ENCODE assay signal across 18 mouse cellular contexts in genomic region chr17:12256142-12256541, GRCm38 (mm10).
DNase-seq lines count a peak whose midpoint lies in the region; ATAC-seq and TF ChIP-seq lines count a peak whose summit lies in the region.
"Had no signal": no experiment of that assay in that cellular context is flagged by ENCODE, and none has a peak within 500 bp of the region (broad histone marks: within the 10 kb centered on the region; RNA-seq: fewer than 3 reads in every experiment).

No protein-coding gene starts in this region.

- H3K4me1 ChIP-seq in heart, embryonic 11.5 days (ENCODE audit: control insufficient read depth, insufficient read depth, low read length) = no peaks in the 10 kb centered on the region
- 0 out of 2 replicates have a peak, but pooled peaks cover 4% of the 10 kb centered on the region for H3K4me1 ChIP-seq in heart, embryonic 10.5 days
- peaks cover 0 to under 1% of the 10 kb centered on the region in 2 experiments; a peak in 1 of 4 replicates for H3K4me1 ChIP-seq in CH12.LX (ENCODE audit: control insufficient read depth in 1 of 2, insufficient read depth in 2 of 2)

- in situ Hi-C loops in CH12.LX (cut with MboI; ENCODE audit: low pct_ligation_motif_present, low pct_unique_long_range_greater_than_20kb, low sequenced_read_pairs) = loop anchor here (10.0 kb wide), 1 partner anchor 109 kb away; no protein-coding TSS in a partner anchor

- no peaks in the 10 kb centered on the region; the same call in 1 of the 2 replicates for H3K9me3 ChIP-seq in heart, embryonic 11.5 days (replicated peaks; ENCODE audit: control insufficient read depth, low read length)
- H3K9me3 ChIP-seq in heart, embryonic 10.5 days = peaks cover 7% of the 10 kb centered on the region
- H3K9me3 ChIP-seq in CH12.LX (replicated peaks; ENCODE audit: low read length) = peaks cover 8% of the 10 kb centered on the region

- ATAC-seq in heart, embryonic 11.5 days (replicated peaks; ENCODE audit: insufficient number of reproducible peaks, low FRiP score, low TSS enrichment) = no peak
- ATAC-seq: activated CD4-positive, CD25-positive, alpha-beta regulatory T cell, adult 4 months; CD4-positive, CD25-positive, alpha-beta regulatory T cell, adult 4 months; Patski had no signal

- no peak overlapping the region for H3K4me2 ChIP-seq in heart, embryonic 11.5 days
- H3K4me2 ChIP-seq in CH12.LX (ENCODE audit: insufficient read depth, low read depth, poor library complexity, severe bottlenecking) = peak overlapping the region; percentile 37

- TF ChIP-seq EP300 in CH12.LX (IDR thresholded peaks at IDR 0.05; ENCODE audit: low read length) = peak; percentile 67; the same call in 1 of the 2 replicates

- peaks cover 44% of the 10 kb centered on the region for H3K36me3 ChIP-seq in heart, embryonic 11.5 days (ENCODE audit: control insufficient read depth, insufficient read depth, low read length)
- H3K36me3 ChIP-seq in heart, embryonic 10.5 days = peaks cover 99% of the 10 kb centered on the region
- H3K36me3 ChIP-seq in CH12.LX (replicated peaks in 1 of 2; ENCODE audit: control insufficient read depth in 1 of 2, insufficient read depth in 1 of 2, low read length in 1 of 2) = peaks cover 68 to 91% of the 10 kb centered on the region in 2 experiments

- no peak overlapping the region for H3K4me3 ChIP-seq in heart, embryonic 11.5 days (ENCODE audit: low read depth, low read length)
- H3K4me3 ChIP-seq in heart, embryonic 10.5 days = no peak overlapping the region
- no peak overlapping the region for H3K4me3 ChIP-seq in CH12.LX (replicated peaks in 1 of 3; ENCODE audit: low read depth in 2 of 3, low read length in 2 of 3, poor library complexity in 1 of 3)

- no peak for TF ChIP-seq RAD21 in CH12.LX (IDR thresholded peaks at IDR 0.05; ENCODE audit: low read depth, low read length)

- no peaks in the 10 kb centered on the region for H3K79me2 ChIP-seq in CH12.LX (replicated peaks; ENCODE audit: control insufficient read depth, extremely low read depth, insufficient read depth, poor library complexity, severe bottlenecking)

- WGBS in heart, embryonic 11.5 days (ENCODE audit: insufficient replicate concordance) = 94% methylated on average over 11 of the region's 11 CpGs
- 92% methylated on average over 11 of the region's 11 CpGs for WGBS in heart, embryonic 10.5 days

- H3K27ac ChIP-seq in heart, embryonic 11.5 days (ENCODE audit: low read depth, low read length) = 0 out of 2 replicates have a peak overlapping the region, but pooled peaks have one; percentile 12
- H3K27ac ChIP-seq in heart, embryonic 10.5 days = no peak overlapping the region
- peak overlapping the region; percentile 11; the same call in 1 of the 2 replicates for H3K27ac ChIP-seq in CH12.LX (ENCODE audit: insufficient read depth, low read depth)

- no peak for TF ChIP-seq CTCF in CH12.LX (conservative IDR thresholded peaks at IDR 0.05 in 1 of 2, IDR thresholded peaks at IDR 0.05 in 1 of 2; ENCODE audit: low read depth in 2 of 2, low read length in 2 of 2)

- DNase-seq in heart, embryonic 10.5 days (ENCODE audit: low spot score) = no peak
- no peak for DNase-seq in CH12.LX (ENCODE audit: extremely low read depth)
- no peak for DNase-seq in adrenal gland, adult 18-20 months (ENCODE audit: low spot score in 2 of 2)
- DNase-seq: adrenal gland, adult 2 months; adrenal gland, adult 8-10 months; adrenal gland, postnatal 10 days; adrenal gland, postnatal 25 days; adrenal gland, postnatal 36 days; B cell, adult 2 months; cerebellum, adult 11 months; cerebellum, adult 11-12 months; cerebellum, adult 18-20 months; cerebellum, adult 2 months; cerebellum, adult 8-10 months had no signal

- dilution Hi-C loops in CH12.LX (cut with MboI; ENCODE audit: extremely low pct_ligation_motif_present, extremely low pct_unique_long_range_greater_than_20kb, low sequenced_read_pairs) = no loop called here

- no peak overlapping the region for H3K9ac ChIP-seq in heart, embryonic 11.5 days (ENCODE audit: low read depth, low read length)
- H3K9ac ChIP-seq in CH12.LX (ENCODE audit: insufficient read depth, low read depth) = no peak overlapping the region

- TF ChIP-seq POLR2A in CH12.LX (IDR thresholded peaks at IDR 0.05; ENCODE audit: low read depth, low read length) = no peak

- no peaks in the 10 kb centered on the region for H3K27me3 ChIP-seq in heart, embryonic 11.5 days (ENCODE audit: control insufficient read depth, insufficient read depth, low read length)
- H3K27me3 ChIP-seq in heart, embryonic 10.5 days (ENCODE audit: insufficient read depth, poor library complexity, severe bottlenecking) = no peaks in the 10 kb centered on the region
- no peaks in the 10 kb centered on the region for H3K27me3 ChIP-seq in CH12.LX (replicated peaks)
- H3K27me3 ChIP-seq: Patski had no signal

TF ChIP-seq in CH12.LX, 34 proteins besides CTCF, POLR2A, EP300 and RAD21:
- no peak for TF ChIP-seq KAT2A (IDR thresholded peaks at IDR 0.05; ENCODE audit: insufficient replicate concordance, low read length)
- TF ChIP-seq MYC (IDR thresholded peaks at IDR 0.05; ENCODE audit: low read depth, low read length) = no peak
- TF ChIP-seq MAFK (IDR thresholded peaks at IDR 0.05; ENCODE audit: insufficient replicate concordance, low read length) = no peak
- peak; percentile 80 for TF ChIP-seq IRF4 (IDR thresholded peaks at IDR 0.05; ENCODE audit: low read depth, low read length)
- TF ChIP-seq MXI1 (IDR thresholded peaks at IDR 0.05; ENCODE audit: low read depth, low read length) = 0 out of 2 replicates have a peak, but pooled peaks have one; percentile 26
- no peak for TF ChIP-seq CHD2 (IDR thresholded peaks at IDR 0.05; ENCODE audit: low read length)
- TF ChIP-seq ELF1 (IDR thresholded peaks at IDR 0.05; ENCODE audit: low read depth, low read length) = no peak
- TF ChIP-seq SIN3A (IDR thresholded peaks at IDR 0.05; ENCODE audit: low read length) = 0 out of 2 replicates have a peak, but pooled peaks have one; percentile 21
- TF ChIP-seq JUN (IDR thresholded peaks at IDR 0.05; ENCODE audit: insufficient read depth, low read depth, low read length) = peak; percentile 41; the same call in 1 of the 2 replicates
- TF ChIP-seq JUND (conservative IDR thresholded peaks at IDR 0.05; ENCODE audit: low read depth, low read length) = peak; percentile 70; the same call in 1 of the 2 replicates
- no peak for TF ChIP-seq PAX5 (IDR thresholded peaks at IDR 0.05; ENCODE audit: low read length)
- TF ChIP-seq TCF12 (IDR thresholded peaks at IDR 0.05; ENCODE audit: low read depth, low read length) = no peak
- TF ChIP-seq ZKSCAN1 (IDR thresholded peaks at IDR 0.05; ENCODE audit: borderline replicate concordance, low read depth, low read length) = no peak
- TF ChIP-seq POLR2AphosphoS2 (IDR thresholded peaks at IDR 0.05; ENCODE audit: low read depth, low read length) = no peak
- no peak for TF ChIP-seq MEF2A (IDR thresholded peaks at IDR 0.05; ENCODE audit: borderline replicate concordance, low read depth, low read length)
